Mouse (Mus musculus): ENCODE results near the gene Zbtb42. TPM values are rescaled to one million over a fixed set of nuclear protein-coding genes. Genes with fewer than 3 reads are reported as not detected.

Zbtb42 gene
- polyA plus RNA-seq, 1 experiment from 2014 or later: 2.8 TPM

- peaks cover 20% of the 10 kb centered on the region for H3K4me1 ChIP-seq (ENCODE audit: control insufficient read depth, insufficient read depth, low read length)
- H3K27ac ChIP-seq (ENCODE audit: low read depth, low read length): peak overlapping the region; percentile 77
- H3K27me3 ChIP-seq (ENCODE audit: control insufficient read depth, insufficient read depth, low read length): no peaks in the 10 kb centered on the region
- H3K36me3 ChIP-seq (ENCODE audit: control insufficient read depth, insufficient read depth, low read length): peaks cover 53% of the 10 kb centered on the region
- no peak overlapping the region for H3K4me3 ChIP-seq (ENCODE audit: low read depth, low read length)
- no peak overlapping the region for H3K4me2 ChIP-seq
- 93% methylated on average over 5 of the region's 5 CpGs for WGBS (ENCODE audit: insufficient replicate concordance)
- ATAC-seq (replicated peaks; ENCODE audit: insufficient number of reproducible peaks, low FRiP score, low TSS enrichment): no peak
- peak overlapping the region; percentile 28; the same call in 1 of the 2 replicates for H3K9ac ChIP-seq (ENCODE audit: low read depth, low read length)
- H3K9me3 ChIP-seq (replicated peaks; ENCODE audit: control insufficient read depth, low read length): no peaks in the 10 kb centered on the region
Measured at GRCm38 (mm10) chr12:112654076-112654475, 24.6 kb upstream of the Zbtb42 start.

- no peak for ATAC-seq (replicated peaks; ENCODE audit: insufficient number of reproducible peaks, low FRiP score, low TSS enrichment)
- H3K4me2 ChIP-seq: no peak overlapping the region
- H3K27me3 ChIP-seq (ENCODE audit: control insufficient read depth, insufficient read depth, low read length): no peaks in the 10 kb centered on the region
- H3K27ac ChIP-seq (ENCODE audit: low read depth, low read length): no peak overlapping the region
- H3K4me1 ChIP-seq (ENCODE audit: control insufficient read depth, insufficient read depth, low read length): peaks cover 49% of the 10 kb centered on the region
- H3K4me3 ChIP-seq (ENCODE audit: low read depth, low read length): no peak overlapping the region
- H3K36me3 ChIP-seq (ENCODE audit: control insufficient read depth, insufficient read depth, low read length): peaks cover 56% of the 10 kb centered on the region
- 91% methylated on average over 7 of the region's 7 CpGs for WGBS (ENCODE audit: insufficient replicate concordance)
- no peak overlapping the region for H3K9ac ChIP-seq (ENCODE audit: low read depth, low read length)
- H3K9me3 ChIP-seq (replicated peaks; ENCODE audit: control insufficient read depth, low read length): no peaks in the 10 kb centered on the region
Measured at GRCm38 (mm10) chr12:112658619-112659018, 20.0 kb upstream of the Zbtb42 start.

- H3K4me1 ChIP-seq (ENCODE audit: control insufficient read depth, insufficient read depth, low read length): peaks cover 48% of the 10 kb centered on the region
- peaks cover 52% of the 10 kb centered on the region for H3K36me3 ChIP-seq (ENCODE audit: control insufficient read depth, insufficient read depth, low read length)
- no peaks in the 10 kb centered on the region for H3K27me3 ChIP-seq (ENCODE audit: control insufficient read depth, insufficient read depth, low read length)
- H3K4me2 ChIP-seq: no peak overlapping the region
- 79% methylated on average over 6 of the region's 6 CpGs for WGBS (ENCODE audit: insufficient replicate concordance)
- no peak for ATAC-seq (replicated peaks; ENCODE audit: insufficient number of reproducible peaks, low FRiP score, low TSS enrichment)
- H3K9me3 ChIP-seq (replicated peaks; ENCODE audit: control insufficient read depth, low read length): no peaks in the 10 kb centered on the region
- H3K27ac ChIP-seq (ENCODE audit: low read depth, low read length): 0 out of 2 replicates have a peak overlapping the region, but pooled peaks have one; percentile 22
- no peak overlapping the region for H3K4me3 ChIP-seq (ENCODE audit: low read depth, low read length)
- no peak overlapping the region for H3K9ac ChIP-seq (ENCODE audit: low read depth, low read length)
Measured at GRCm38 (mm10) chr12:112659109-112659508, 19.5 kb upstream of the Zbtb42 start.

- WGBS (ENCODE audit: insufficient replicate concordance): 26% methylated on average over 5 of the region's 5 CpGs
- peak; percentile 60 for ATAC-seq (replicated peaks; ENCODE audit: insufficient number of reproducible peaks, low FRiP score, low TSS enrichment)
- Histone ChIP-seq H3K9ac (ENCODE audit: low read depth, low read length) (peak overlapping the region; percentile 4), H3K27me3 (ENCODE audit: control insufficient read depth, insufficient read depth, low read length) (no peaks in the 10 kb centered on the region), H3K4me1 (ENCODE audit: control insufficient read depth, insufficient read depth, low read length) (peaks cover 54% of the 10 kb centered on the region), H3K9me3 (replicated peaks; ENCODE audit: control insufficient read depth, low read length) (no peaks in the 10 kb centered on the region), H3K36me3 (ENCODE audit: control insufficient read depth, insufficient read depth, low read length) (peaks cover 45% of the 10 kb centered on the region), H3K4me3 (ENCODE audit: low read depth, low read length) (no peak overlapping the region), H3K4me2 (peak overlapping the region; percentile 40), H3K27ac (ENCODE audit: low read depth, low read length) (peak overlapping the region; percentile 92)
Measured at GRCm38 (mm10) chr12:112660576-112661326, 17.9 kb upstream of the Zbtb42 start.

- H3K4me2 ChIP-seq: peak overlapping the region; percentile 40
- ATAC-seq (replicated peaks; ENCODE audit: insufficient number of reproducible peaks, low FRiP score, low TSS enrichment): no peak
- no peaks in the 10 kb centered on the region for H3K9me3 ChIP-seq (replicated peaks; ENCODE audit: control insufficient read depth, low read length)
- H3K27me3 ChIP-seq (ENCODE audit: control insufficient read depth, insufficient read depth, low read length): no peaks in the 10 kb centered on the region
- H3K27ac ChIP-seq (ENCODE audit: low read depth, low read length): peak overlapping the region; percentile 92
- no peak overlapping the region for H3K4me3 ChIP-seq (ENCODE audit: low read depth, low read length)
- H3K36me3 ChIP-seq (ENCODE audit: control insufficient read depth, insufficient read depth, low read length): peaks cover 42% of the 10 kb centered on the region
- WGBS (ENCODE audit: insufficient replicate concordance): 52% methylated on average over 3 of the region's 3 CpGs
- peak overlapping the region; percentile 30; the same call in 1 of the 2 replicates for H3K9ac ChIP-seq (ENCODE audit: low read depth, low read length)
- peaks cover 59% of the 10 kb centered on the region for H3K4me1 ChIP-seq (ENCODE audit: control insufficient read depth, insufficient read depth, low read length)
Measured at GRCm38 (mm10) chr12:112661327-112661605, 17.4 kb upstream of the Zbtb42 start.

GRCm38 (mm10) chr12:112661851-112662250 is 16.8 kb upstream of the Zbtb42 start:
- Histone ChIP-seq H3K4me3 (ENCODE audit: low read depth, low read length) (no peak overlapping the region), H3K4me1 (ENCODE audit: control insufficient read depth, insufficient read depth, low read length) (peaks cover 64% of the 10 kb centered on the region), H3K9ac (ENCODE audit: low read depth, low read length) (peak overlapping the region; percentile 30), H3K9me3 (replicated peaks; ENCODE audit: control insufficient read depth, low read length) (no peaks in the 10 kb centered on the region), H3K36me3 (ENCODE audit: control insufficient read depth, insufficient read depth, low read length) (peaks cover 41% of the 10 kb centered on the region), H3K4me2 (peak overlapping the region; percentile 40; the same call in 1 of the 2 replicates), H3K27ac (ENCODE audit: low read depth, low read length) (peak overlapping the region; percentile 92), H3K27me3 (ENCODE audit: control insufficient read depth, insufficient read depth, low read length) (no peaks in the 10 kb centered on the region)
- no peak for ATAC-seq (replicated peaks; ENCODE audit: insufficient number of reproducible peaks, low FRiP score, low TSS enrichment)
- 77% methylated on average over 9 of the region's 9 CpGs for WGBS (ENCODE audit: insufficient replicate concordance)

- Histone ChIP-seq H3K36me3 (ENCODE audit: control insufficient read depth, insufficient read depth, low read length) (peaks cover 35% of the 10 kb centered on the region), H3K4me3 (ENCODE audit: low read depth, low read length) (no peak overlapping the region), H3K9ac (ENCODE audit: low read depth, low read length) (no peak overlapping the region; the same call in 1 of the 2 replicates), H3K27ac (ENCODE audit: low read depth, low read length) (no peak overlapping the region), H3K9me3 (replicated peaks; ENCODE audit: control insufficient read depth, low read length) (no peaks in the 10 kb centered on the region), H3K4me2 (no peak overlapping the region), H3K4me1 (ENCODE audit: control insufficient read depth, insufficient read depth, low read length) (peaks cover 78% of the 10 kb centered on the region), H3K27me3 (ENCODE audit: control insufficient read depth, insufficient read depth, low read length) (no peaks in the 10 kb centered on the region)
- WGBS (ENCODE audit: insufficient replicate concordance): 84% methylated on average over 11 of the region's 11 CpGs
- ATAC-seq (replicated peaks; ENCODE audit: insufficient number of reproducible peaks, low FRiP score, low TSS enrichment): no peak
Measured at GRCm38 (mm10) chr12:112663303-112663702, 15.3 kb upstream of the Zbtb42 start.

GRCm38 (mm10) chr12:112663716-112664115 is 14.9 kb upstream of the Zbtb42 start:
- no peak overlapping the region for H3K27ac ChIP-seq (ENCODE audit: low read depth, low read length)
- H3K4me1 ChIP-seq (ENCODE audit: control insufficient read depth, insufficient read depth, low read length): peaks cover 82% of the 10 kb centered on the region

GRCm38 (mm10) chr12:112664124-112664523 is 14.5 kb upstream of the Zbtb42 start:
- Histone ChIP-seq H3K4me2 (no peak overlapping the region), H3K27me3 (ENCODE audit: control insufficient read depth, insufficient read depth, low read length) (no peaks in the 10 kb centered on the region), H3K9me3 (replicated peaks; ENCODE audit: control insufficient read depth, low read length) (no peaks in the 10 kb centered on the region), H3K9ac (ENCODE audit: low read depth, low read length) (peak overlapping the region; percentile 23; the same call in 1 of the 2 replicates), H3K27ac (ENCODE audit: low read depth, low read length) (no peak overlapping the region), H3K36me3 (ENCODE audit: control insufficient read depth, insufficient read depth, low read length) (peaks cover 32% of the 10 kb centered on the region), H3K4me1 (ENCODE audit: control insufficient read depth, insufficient read depth, low read length) (peaks cover 84% of the 10 kb centered on the region), H3K4me3 (ENCODE audit: low read depth, low read length) (no peak overlapping the region)
- WGBS (ENCODE audit: insufficient replicate concordance): 63% methylated on average over 2 of the region's 2 CpGs
- no peak for ATAC-seq (replicated peaks; ENCODE audit: insufficient number of reproducible peaks, low FRiP score, low TSS enrichment)

More at GRCm38 (mm10) chr12:112663716-112664115, 14.9 kb upstream of the Zbtb42 start:
- H3K27me3 ChIP-seq (ENCODE audit: control insufficient read depth, insufficient read depth, low read length): no peaks in the 10 kb centered on the region
- no peak for ATAC-seq (replicated peaks; ENCODE audit: insufficient number of reproducible peaks, low FRiP score, low TSS enrichment)
- no peak overlapping the region for H3K4me2 ChIP-seq
- peaks cover 35% of the 10 kb centered on the region for H3K36me3 ChIP-seq (ENCODE audit: control insufficient read depth, insufficient read depth, low read length)
- WGBS (ENCODE audit: insufficient replicate concordance): 90% methylated on average over 12 of the region's 12 CpGs
- peak overlapping the region; percentile 23 for H3K9ac ChIP-seq (ENCODE audit: low read depth, low read length)
- H3K9me3 ChIP-seq (replicated peaks; ENCODE audit: control insufficient read depth, low read length): no peaks in the 10 kb centered on the region
- no peak overlapping the region for H3K4me3 ChIP-seq (ENCODE audit: low read depth, low read length)

Measured in heart, embryonic 11.5 days (tissue).